Mouse (Mus musculus) right cerebral cortex, postnatal 36 days (tissue): Measurements from ENCODE around the gene Gm28042.

Experiments used
- DNase-seq, 2 experiments: peaks; one replicate each; pipeline ENCODE4 v3.0.0; 2022; ENCODE audit warnings: low spot score in 2 of 2, mixed read lengths in 1 of 2

Gene Gm28042

DNA sequence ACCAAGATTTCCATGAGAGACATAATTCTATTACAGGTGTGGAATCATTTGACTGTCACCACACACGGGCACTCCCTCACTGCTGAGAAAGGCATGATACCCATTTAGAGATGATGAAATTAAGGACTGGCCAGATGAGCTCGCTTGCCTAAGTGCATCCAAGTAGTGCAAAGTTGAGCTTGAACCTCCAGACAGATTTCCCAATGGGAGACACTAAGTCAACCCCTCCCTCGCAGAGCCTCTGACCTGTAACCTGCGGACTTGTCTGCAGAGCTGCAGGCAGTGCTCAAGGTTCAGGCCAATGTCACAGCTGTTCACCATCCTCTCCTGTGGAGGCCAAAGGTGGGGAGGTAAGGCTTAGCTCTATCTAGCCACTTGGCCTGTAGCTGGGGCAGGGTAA, 31.5 kb downstream of the Gm28042 start:
- DNase-seq: no peak

DNA sequence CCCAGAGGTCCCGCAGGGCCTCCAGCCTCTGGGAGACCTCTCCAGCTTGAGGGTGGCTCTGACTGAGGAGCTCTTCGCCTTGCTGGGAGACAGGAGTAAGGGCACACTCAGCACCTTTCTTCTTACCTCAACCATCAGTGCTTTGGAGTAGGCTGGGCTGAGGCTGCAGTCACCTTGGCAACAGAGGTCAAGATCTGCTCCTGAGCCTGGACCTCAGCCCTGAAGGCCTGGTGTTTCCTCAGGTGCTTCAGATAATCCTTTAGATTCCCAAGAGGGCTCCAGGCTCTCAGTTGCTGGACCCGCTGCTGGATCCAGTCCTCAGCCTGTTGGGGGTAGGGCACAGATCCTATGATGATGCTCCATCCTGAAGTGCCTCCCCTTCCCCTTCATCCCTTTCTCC, 32.2 kb downstream of the Gm28042 start:
- DNase-seq: no peak

DNA sequence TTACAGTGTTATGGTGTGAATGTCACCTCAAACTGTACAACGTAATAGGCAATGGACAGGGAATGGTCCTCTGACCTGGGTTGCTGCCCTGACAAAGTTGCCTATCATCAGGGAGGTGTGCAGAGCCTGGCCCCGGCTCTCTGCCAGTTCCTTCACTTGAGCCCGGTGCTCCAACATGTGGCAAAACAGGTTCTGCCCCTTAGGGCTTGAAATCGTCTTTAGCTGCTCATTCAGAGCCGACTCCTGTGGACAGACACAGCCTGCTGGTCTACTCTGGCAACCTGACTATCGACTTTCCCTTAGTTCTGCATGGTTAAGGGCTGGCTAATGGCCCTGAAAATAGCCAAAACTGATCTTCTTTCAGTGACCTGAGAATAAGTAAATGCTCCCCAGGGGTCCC, 32.9 kb downstream of the Gm28042 start:
- DNase-seq: no peak

DNA sequence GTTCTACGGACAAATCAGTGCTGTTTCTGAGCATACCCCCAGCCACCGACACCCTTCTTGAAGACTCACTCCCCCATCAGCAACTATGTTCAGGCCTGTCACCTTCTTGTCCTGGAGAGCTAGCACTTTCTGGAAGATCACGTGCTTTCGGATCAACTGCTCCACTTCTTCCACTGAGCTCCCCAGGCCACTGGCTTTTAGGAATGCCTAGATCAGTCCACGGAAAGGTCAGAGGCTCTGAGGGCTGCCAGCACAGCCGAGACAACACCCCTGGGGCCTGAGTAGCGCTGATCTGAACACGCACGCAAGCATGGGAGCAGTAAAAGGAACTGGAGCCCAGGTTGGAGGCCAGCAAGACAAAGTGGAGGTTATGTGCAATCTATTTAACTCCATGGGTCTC, 33.4 kb downstream of the Gm28042 start:
- no peak for DNase-seq

DNA sequence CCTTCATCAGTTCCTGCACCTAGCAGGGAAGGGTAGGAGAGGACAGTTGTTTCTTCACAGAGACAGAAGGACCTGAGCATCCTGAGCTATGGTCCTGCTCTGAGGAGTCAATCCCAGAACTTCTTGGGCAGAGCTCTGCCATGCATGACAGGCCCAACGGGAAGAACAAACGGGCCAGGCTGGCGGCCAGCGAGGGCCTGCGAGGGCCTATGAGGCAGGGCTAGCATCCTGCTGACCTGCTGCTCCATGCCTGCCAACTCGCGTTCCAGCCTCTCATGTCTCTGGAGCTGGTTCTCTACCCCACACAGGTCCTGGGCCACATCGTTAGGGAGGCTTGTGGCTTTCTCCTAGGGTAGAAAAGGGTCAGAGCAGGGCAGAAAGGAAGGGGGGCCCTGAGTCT, 35.0 kb downstream of the Gm28042 start:
- DNase-seq: no peak

DNA sequence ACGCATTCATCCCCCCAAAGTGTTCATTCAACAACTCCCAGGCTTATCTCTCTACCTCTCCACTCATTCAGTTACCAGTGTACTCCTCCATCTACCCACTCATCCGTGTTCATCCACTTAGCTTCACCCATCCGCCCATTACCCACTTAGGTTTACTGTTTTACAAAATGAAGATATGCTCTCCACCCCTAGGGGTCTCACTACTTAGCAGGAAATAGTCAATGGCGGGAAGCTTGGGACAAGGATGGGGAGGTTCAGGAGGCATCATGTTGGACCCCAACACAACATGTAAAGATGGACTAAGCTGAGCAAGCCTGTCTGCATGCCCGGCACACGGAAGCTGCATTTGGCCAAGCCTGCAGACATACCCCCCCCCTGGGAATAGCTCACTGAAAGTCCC, 37.3 kb downstream of the Gm28042 start:
- no peak for DNase-seq

DNA sequence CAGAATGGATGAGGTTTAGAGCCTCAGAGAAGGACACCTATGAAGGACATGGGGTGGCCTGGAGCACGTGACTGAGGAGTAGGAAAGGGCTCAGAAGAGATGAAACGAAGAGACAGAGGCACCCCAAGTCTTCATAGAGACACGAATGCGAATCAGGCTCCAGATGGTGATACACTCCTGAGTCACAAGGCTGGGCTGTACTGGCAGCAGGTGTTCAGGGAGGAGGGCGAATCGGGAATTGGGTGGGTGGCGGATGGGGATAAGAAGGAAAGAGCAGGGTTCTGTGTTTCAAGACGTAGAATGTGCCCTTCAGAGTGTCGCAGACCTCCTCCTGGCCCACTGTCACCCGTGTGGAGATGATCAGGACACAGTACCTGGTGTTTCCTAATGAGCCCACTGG, 38.0 kb downstream of the Gm28042 start:
- peak in 1 of 2 experiments; percentile 49 for DNase-seq

DNA sequence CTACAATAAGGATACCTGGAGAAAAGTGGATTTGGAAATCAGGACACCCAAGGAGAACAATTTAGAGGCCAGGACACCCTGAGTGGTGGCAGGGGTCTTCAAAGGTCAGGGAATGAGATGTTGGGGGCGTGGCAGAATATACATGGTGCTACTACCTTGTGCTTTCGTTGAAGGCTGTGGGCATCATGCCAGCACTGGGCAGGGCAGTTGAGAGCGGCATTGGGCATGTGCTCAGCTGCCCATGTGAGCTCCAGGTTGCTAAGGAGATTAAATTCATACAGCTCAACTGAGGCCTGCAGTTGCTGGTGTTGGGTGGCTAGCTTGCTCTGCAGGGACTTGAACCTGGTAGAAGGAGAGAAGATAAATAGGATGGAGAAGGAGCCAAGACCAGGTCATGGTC, 38.9 kb downstream of the Gm28042 start:
- DNase-seq: no peak

DNA sequence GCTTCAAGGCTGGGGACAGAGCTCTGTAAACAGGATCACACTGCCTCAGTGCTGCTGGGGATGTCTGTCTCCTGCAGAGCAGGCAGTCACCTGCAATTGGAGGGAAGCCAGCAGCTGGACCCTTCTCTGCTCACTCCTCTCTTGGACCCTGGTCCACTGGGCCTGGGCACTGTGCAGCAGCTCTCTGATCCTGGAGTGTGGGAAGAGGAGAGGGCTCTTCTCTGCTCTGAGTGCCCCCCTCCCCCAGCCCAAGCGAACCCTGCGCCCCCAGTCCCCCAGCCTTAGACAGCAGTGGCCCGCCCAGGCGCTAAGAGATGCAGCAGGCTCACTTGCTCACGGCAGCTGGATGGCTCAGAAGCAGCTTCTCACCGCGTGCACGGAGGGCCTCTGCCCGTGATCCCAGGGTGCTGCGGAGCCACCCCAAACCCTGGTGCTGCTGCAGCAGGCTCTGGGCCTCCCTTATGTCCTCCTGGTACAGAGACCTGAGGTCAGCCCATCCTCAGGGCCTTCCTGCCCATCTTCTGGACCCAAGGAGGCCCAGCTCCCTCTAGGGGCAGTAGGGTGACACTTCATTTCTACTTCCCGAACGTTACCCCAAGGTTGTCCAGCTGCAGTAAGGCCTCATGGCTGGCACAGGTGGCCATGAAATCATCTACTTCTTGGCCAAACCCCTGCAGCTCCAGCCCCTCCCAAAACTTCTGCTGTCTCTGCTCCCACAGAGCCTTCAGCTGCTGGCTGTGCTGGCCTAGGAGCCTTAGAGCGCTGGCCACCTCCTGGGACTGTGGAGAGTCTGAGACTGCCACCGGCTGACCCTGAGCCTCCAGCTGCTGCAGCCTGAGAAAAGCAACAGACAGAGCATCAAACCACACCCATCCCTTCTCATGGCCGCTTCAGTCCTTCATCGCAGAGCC, 41.5 kb downstream of the Gm28042 start:
- DNase-seq: no peak

DNA sequence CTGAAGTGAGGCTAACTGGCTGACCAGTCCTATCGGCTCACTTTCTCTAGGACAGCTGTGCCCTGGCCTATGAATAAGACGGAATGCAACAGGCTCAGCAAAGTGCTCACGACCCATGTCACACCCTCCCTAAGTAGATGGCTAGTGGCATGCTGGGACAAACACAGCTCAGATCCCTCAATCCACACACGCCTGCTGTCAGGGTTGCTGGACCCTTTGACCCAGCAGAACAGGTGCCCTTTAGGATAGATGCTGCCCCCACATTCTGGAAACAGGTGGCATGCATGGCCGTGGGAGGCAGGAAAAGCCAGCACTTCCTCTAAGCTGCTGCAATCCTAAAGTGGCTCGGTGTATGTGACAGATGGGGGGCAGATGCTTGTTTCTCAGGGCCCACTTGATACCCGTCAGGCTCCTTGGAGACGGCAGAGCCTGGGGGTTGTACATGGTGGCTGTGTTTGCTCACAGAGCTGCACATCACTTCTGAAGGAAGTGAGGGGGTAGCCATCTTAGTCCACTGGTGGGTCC, 42.2 kb downstream of the Gm28042 start:
- DNase-seq: peak; percentile 68 to 69

DNA sequence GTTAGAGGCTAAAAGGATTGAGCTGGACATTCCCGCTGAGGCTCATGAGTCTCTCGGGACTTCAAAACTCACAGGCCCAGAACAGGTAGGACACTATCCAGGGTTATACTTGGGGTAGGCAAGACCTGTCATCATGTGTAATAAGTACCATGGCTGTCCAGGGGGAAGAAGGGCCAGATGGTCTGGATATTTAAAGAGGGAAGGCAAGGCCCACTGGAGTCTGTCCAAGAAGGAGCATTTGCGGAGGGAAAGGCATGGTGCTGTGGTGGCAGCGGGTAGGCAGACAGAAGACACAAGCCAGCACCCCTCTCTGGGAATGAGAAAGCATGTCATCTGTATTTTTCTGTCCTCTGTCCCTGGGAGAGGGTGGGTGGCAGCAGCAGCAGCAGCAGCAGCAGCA, 46.8 kb downstream of the Gm28042 start:
- no peak for DNase-seq

DNA sequence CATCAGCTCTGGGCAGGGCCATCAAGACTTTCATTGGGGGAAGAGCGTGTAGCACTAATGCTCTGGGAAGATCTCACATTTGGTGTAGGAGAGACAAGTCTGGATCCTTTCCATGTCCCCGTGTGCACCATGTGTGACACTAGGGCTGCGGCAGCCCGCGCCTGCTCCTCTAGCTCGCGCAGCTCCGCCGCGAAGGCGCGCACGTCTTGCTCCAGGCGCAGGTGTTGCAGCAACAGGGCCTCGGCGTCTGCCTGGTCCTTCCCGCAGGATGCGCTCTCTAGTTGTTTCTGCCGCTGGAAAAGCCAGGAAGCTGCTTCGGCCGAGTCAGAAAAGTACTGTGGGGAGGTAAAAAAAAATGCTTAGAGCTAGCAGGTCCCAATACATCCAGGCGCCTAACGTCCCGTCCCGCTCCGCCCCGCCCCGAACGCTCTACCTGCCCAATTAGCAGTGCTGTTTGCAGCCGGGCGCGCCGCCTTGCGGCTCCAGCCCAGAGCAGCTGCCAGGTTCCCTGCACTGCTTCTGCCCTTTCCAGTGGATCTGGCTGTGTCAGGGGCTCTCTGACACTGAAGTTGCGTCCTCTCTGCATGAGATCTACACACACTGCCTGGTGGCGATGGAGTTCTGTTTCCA, 48.9 kb downstream of the Gm28042 start:
- DNase-seq: peak in 1 of 2 experiments; percentile 30

DNA sequence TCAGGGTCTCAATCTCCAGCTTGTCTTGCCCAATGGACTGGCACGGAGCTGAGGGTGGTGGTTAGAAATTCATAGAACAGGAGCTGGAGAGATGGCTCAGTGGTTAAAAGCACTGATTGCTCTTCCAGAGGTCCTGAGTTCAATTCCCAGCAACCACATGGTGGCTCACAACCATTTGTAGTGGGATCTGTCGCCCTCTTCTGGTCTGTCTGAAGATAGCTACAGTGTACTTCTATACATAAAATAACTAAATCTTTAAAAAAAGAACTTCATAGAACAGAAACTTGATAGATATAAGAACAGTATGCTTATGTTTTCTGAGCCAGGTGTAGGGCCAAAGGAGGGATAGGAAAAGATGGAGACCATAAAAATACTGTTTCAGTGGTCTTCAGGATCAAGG, 55.1 kb downstream of the Gm28042 start:
- DNase-seq: no peak

DNA sequence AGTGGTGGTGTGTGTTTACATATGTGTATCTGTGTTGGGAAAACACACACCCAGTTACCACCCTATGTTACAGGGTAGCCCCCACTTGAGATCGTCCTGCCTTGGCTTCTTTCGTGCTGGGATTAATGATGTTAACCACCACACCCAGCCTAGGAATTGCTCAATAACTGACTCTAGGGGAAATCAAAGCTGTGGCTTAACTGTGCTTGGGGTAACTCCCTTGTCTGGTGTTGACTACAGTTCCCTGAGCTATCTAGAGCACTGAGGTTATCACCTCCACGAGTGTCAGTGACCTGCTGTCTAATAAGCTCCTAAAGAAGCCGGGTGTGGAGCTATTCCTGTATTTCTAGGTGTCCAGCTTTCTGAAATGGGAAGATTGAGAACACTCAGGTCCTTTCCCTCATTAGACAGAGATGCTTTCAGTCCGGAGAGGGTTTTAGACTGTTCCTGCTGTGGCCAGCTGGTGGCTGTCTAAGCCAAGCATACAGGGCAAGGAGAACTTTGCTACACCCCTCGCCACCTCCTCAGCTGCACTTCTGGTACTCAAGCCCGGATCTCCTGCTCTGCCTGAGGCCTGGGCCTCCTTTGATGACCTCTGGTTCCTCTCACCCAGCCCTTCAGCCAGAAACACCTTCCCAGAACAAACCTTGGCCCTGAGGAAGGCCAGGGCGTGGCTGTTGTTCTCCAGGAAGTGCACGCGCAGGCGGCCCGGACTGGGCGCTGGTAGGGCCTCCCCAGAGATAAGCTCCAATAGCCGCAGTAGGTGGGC, 57.5 kb downstream of the Gm28042 start:
- no peak for DNase-seq

DNA sequence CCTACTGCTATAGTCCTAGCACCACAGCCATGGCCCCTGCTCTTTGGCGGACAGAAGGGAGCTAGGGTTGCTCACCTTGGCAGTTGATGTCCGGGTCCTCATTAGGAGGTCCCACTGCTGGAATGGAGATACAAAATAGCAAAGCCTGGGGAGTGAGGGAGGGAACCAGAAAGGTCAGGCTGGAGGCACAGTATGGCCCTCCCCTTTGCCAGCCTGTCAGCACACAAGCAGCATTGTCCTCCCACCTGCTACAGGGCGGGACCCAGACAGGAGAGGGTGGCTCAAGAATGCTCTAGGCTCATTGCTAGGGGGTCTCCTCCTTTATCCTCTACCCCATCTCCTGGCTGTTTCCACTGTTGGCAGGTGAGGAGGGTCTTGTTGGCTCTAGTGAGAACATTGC, 58.7 kb downstream of the Gm28042 start:
- DNase-seq: no peak

DNA sequence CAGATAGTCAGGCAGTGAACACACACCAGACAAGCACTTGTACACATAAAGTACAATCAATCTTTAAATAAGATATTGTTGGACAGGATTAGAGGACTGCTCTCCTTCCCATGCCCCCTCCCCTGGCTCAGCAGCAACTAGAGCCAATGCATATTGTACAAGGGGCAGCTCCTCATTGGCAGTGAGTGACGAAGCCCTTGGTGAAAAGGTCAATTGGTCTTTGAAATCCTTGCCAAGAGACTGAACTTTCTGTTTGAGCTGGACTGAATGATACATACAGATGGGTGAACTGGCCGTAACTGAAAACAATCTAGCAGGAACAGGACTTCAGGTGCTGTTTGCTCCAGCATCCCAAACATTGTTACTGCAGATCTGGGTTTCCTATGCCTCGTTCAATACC, 60.1 kb downstream of the Gm28042 start:
- DNase-seq: no peak

DNA sequence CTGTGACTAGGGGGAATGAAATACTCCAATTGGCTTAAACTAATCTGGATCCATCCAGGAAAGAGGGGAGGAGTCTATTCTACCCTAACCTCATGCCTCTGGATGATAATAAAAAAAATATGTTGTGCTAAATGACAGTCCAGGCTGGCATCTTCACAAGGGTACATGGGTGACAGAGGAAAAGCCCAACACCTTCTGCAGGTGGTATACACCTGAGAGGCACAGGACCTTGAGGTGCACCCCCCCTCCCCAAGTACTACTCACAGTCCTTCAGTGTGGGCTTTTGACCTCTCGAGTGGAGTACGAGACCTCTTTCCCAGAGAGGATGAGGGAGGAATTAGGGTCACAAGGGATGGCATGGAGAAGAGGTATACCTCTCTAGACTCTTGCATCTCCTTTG, 60.6 kb downstream of the Gm28042 start:
- DNase-seq: no peak

DNA sequence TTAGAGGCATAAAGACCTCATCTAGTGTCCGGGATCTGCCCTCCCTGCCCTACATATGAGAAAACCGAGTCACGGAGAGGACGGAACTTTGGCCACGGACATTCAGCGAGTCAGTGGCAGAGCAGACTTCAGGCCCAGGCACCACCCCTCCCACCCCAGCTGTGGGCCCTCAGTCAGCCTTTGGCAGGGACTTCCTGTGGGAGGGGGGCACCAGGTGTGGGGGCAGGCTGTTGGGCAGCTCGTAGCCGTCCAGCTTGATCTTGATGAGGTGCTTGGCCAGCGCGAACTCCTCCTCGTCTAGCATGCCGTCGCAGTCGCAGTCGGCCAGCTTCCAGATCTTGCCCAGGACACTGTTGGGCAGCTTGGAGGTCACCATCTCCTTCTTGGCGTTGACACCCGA, 63.7 kb downstream of the Gm28042 start:
- no peak for DNase-seq
